Mouse (Mus musculus) thymus, adult 2 months (tissue): ENCODE results near the gene Gm21748. TPM values are rescaled to one million over a fixed set of nuclear protein-coding genes. Genes with fewer than 3 reads are reported as not detected.
"Not testable (repeated sequence)": the region's sequence is repeated elsewhere in the genome, so short reads cannot be mapped to it uniquely, and the experiment has no call there.

Source experiments
- DNase-seq: peaks from one replicate; pipeline ENCODE4 v3.0.0; 2021
- H3K27ac ChIP-seq: fragments of 200-500 bp; 2 replicates; pipeline ENCODE4 v1.5.1; 2012; ENCODE audit warnings: low read length, control low read depth; ENCODE audit not compliant: control insufficient read depth, insufficient read depth
- H3K27me3 ChIP-seq: fragments of 200-500 bp; 2 replicates; pipeline ENCODE4 v1.6.1; 2012; ENCODE audit warnings: mild to moderate bottlenecking, low read length, moderate library complexity, mixed read lengths; ENCODE audit not compliant: control insufficient read depth, insufficient read depth
- H3K36me3 ChIP-seq: fragments of 200-500 bp; 2 replicates; pipeline ENCODE4 v1.6.1; 2012; ENCODE audit warnings: mild to moderate bottlenecking, low read length, moderate library complexity; ENCODE audit not compliant: control insufficient read depth, insufficient read depth
- H3K4me1 ChIP-seq: fragments of 200-500 bp; replicated peaks from 2 replicates; pipeline ENCODE4 v1.6.1; 2012; ENCODE audit warnings: low read length; ENCODE audit not compliant: control insufficient read depth, insufficient read depth
- H3K4me3 ChIP-seq: fragments of 200-500 bp; 2 replicates; pipeline ENCODE4 v1.5.1; 2012; ENCODE audit warnings: mild to moderate bottlenecking, low read length, control low read depth, moderate library complexity; ENCODE audit not compliant: control insufficient read depth, insufficient read depth
- WGBS: fragments of 180-500 bp; shearing (Covaris S2); methylation state at CpG from one replicate; pipeline ENCODE4 v1.1.7; 2018; 5-methylcytosine and 5-hydroxymethylcytosine counted together
- polyA plus RNA-seq: library from polyadenylated mRNA; depleted of rRNA; stranded (reverse); fragments of >200 nt; gene quantifications from 2 replicates; pipeline ENCODE4 v1.2.3, GENCODE M21; 2012; rRNA removed

Gene Gm21748
- polyA plus RNA-seq = not detected in 2 replicates

DNA sequence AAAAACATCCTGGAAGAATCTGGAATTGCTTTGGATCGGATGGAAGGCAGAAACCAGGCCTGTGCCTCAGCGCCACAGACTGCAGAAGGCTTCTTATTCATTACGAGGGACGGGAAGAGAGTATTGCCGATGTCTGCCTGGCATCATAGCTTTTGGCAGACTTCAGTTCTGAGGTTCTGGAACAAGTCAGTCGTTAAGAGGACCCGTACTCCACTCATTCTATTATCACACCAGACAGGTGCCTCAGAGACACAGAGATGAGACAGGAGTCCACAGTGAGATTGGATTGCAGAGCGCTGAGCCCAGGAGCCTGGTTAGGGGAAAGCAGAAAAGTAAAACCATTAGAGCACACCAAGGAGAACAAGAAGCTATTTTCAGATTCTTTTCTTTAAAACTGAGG, at the start of gene Gm21748:
Gm21748 (minus strand) TSS at position 101 of the 400 bp plus-strand sequence.
- not testable (repeated sequence) for DNase-seq, H3K27me3 ChIP-seq, H3K27ac ChIP-seq, H3K4me1 ChIP-seq, H3K4me3 ChIP-seq, H3K36me3 ChIP-seq
- no CpG with 5 or more reads among the region's 8 CpGs for WGBS

Other genes starting within 250 kb of the Gm21748 start
- not detected in 2 replicates for gene Gm21860, start 84.4 kb downstream of the Gm21748 start, polyA plus RNA-seq
- gene Gm47283, start 54.4 kb downstream of the Gm21748 start, polyA plus RNA-seq = not detected in 2 replicates